Mouse (Mus musculus): ENCODE data around the gene Ssb.

GRCm38 (mm10) chr2:69820201-69820600, 41.2 kb upstream of the Ssb start:
- TF ChIP-seq CTCF (IDR thresholded peaks at IDR 0.05; ENCODE audit: low read depth, low read length), result no peak
- no peak for TF ChIP-seq GATA1 (IDR thresholded peaks at IDR 0.05; ENCODE audit: borderline replicate concordance, low read length)
